Mouse (Mus musculus): Measurements from ENCODE around the gene Bnipl.

Bnipl gene

GRCm38 (mm10) chr3:95237541-95238099 is 13.4 kb downstream of the Bnipl start:
- no peak for DNase-seq (ENCODE audit: low spot score in 2 of 2)

GRCm38 (mm10) chr3:95235386-95236301 is 15.3 kb downstream of the Bnipl start:
- DNase-seq (ENCODE audit: low spot score in 2 of 2): no peak

GRCm38 (mm10) chr3:95233303-95233980 is 17.6 kb downstream of the Bnipl start:
- DNase-seq (ENCODE audit: low spot score in 2 of 2): no peak

GRCm38 (mm10) chr3:95232771-95233170 is 18.2 kb downstream of the Bnipl start:
- peak in 1 of 2 experiments; percentile 66 for DNase-seq (ENCODE audit: low spot score in 2 of 2)

GRCm38 (mm10) chr3:95231298-95232221 is 19.4 kb downstream of the Bnipl start, which contains the start of gene Mllt11:
Gene Mllt11, minus strand, starts transcription at chr3:95232171.
- DNase-seq (ENCODE audit: low spot score in 2 of 2): no peak

- no peak for DNase-seq (ENCODE audit: low spot score in 2 of 2)
Measured at GRCm38 (mm10) chr3:95230495-95231297, 20.3 kb downstream of the Bnipl start.

GRCm38 (mm10) chr3:95229781-95230494 is 21.1 kb downstream of the Bnipl start:
- DNase-seq (ENCODE audit: low spot score in 2 of 2): peak in 1 of 2 experiments; percentile 45

- DNase-seq (ENCODE audit: low spot score in 2 of 2): peak; percentile 58 to 73
Measured at GRCm38 (mm10) chr3:95228894-95229780, 21.9 kb downstream of the Bnipl start.

GRCm38 (mm10) chr3:95228148-95228893 is 22.7 kb downstream of the Bnipl start, which contains the start of gene Cdc42se1:
Gene Cdc42se1, plus strand, starts transcription at chr3:95228732.
- peak; percentile 80 to 84 for DNase-seq (ENCODE audit: low spot score in 2 of 2)

GRCm38 (mm10) chr3:95227214-95227613 is 23.8 kb downstream of the Bnipl start:
- DNase-seq (ENCODE audit: low spot score in 2 of 2): no peak

- no peak for DNase-seq (ENCODE audit: low spot score in 2 of 2)
Measured at GRCm38 (mm10) chr3:95224295-95224694, 26.7 kb downstream of the Bnipl start.

GRCm38 (mm10) chr3:95223041-95223440 is 28.0 kb downstream of the Bnipl start:
- no peak for DNase-seq (ENCODE audit: low spot score in 2 of 2)

- no peak for DNase-seq (ENCODE audit: low spot score in 2 of 2)
Measured at GRCm38 (mm10) chr3:95218466-95219137, 32.4 kb downstream of the Bnipl start.

- DNase-seq (ENCODE audit: low spot score in 2 of 2): peak; percentile 91 to 94
Measured at GRCm38 (mm10) chr3:95217255-95218134, 33.5 kb downstream of the Bnipl start, which contains the start of gene Gabpb2. Gene Gabpb2, minus strand, starts transcription at chr3:95217916.

GRCm38 (mm10) chr3:95216655-95217254 is 34.2 kb downstream of the Bnipl start:
- DNase-seq (ENCODE audit: low spot score in 2 of 2): no peak

GRCm38 (mm10) chr3:95213609-95213975 is 37.4 kb downstream of the Bnipl start:
- no peak for DNase-seq (ENCODE audit: low spot score in 2 of 2)

Data from urinary bladder, adult 18-20 months (tissue).